Mouse (Mus musculus) cortical plate, adult 2 months (tissue): ENCODE measurements around the gene Osr1. TPM values are rescaled to one million over a fixed set of nuclear protein-coding genes. Genes with fewer than 3 reads are reported as not detected.

Source experiments
- H3K27ac ChIP-seq: fragments of 200-500 bp; 2 replicates; pipeline ENCODE4 v1.5.1; 2012; ENCODE audit warnings: low read length, control low read depth, inconsistent platforms; ENCODE audit not compliant: insufficient read depth
- H3K4me1 ChIP-seq: fragments of 200-500 bp; 2 replicates; pipeline ENCODE4 v1.6.1; 2011; ENCODE audit warnings: low read length; ENCODE audit not compliant: control insufficient read depth, insufficient read depth
- H3K4me3 ChIP-seq: fragments of 200-500 bp; 2 replicates; pipeline ENCODE4 v1.5.1; 2011; ENCODE audit warnings: mild to moderate bottlenecking, low read length, control low read depth; ENCODE audit not compliant: insufficient read depth
- CTCF ChIP-seq: fragments of 200-500 bp; IDR thresholded peaks from 2 replicates; pipeline ENCODE4 v1.5.1; 2011; ENCODE audit warnings: mild to moderate bottlenecking, control low read depth, low read length; ENCODE audit not compliant: insufficient read depth; ENCODE audit errors: extremely low read depth
- POLR2A ChIP-seq: fragments of 200-500 bp; IDR thresholded peaks from 2 replicates; pipeline ENCODE4 v1.6.1; 2011; ENCODE audit warnings: mild to moderate bottlenecking, low read length, control low read depth; ENCODE audit not compliant: insufficient read depth; ENCODE audit errors: extremely low read depth
- polyA plus RNA-seq: library from polyadenylated mRNA; depleted of rRNA; stranded (reverse); fragments of >200 nt; gene quantifications from 2 replicates; pipeline ENCODE4 v1.2.3, GENCODE M21; 2012; rRNA removed

Osr1 gene
- 3.9 and 4.3 TPM in 2 replicates for polyA plus RNA-seq

DNA sequence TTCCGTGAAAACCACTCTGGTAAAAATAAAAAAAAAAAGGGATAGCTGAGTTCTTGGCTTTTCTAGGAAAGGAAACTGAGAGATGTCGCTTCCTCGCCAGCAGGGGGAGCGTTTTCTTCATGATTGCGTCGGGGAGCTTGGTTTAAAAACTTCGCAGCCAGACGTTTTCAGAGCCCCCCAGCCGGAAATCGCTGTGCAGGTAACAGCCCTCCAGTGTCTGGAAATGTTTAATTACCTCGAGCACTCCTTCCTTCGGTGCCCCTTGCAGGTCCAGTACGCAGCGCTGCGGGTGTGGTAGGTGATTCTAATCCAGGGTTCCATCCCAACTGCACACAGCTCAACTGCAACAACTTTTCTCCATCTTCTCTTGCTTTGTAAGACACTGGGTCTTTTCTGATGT is at the start of gene Osr1:
Osr1 (plus strand) TSS at position 146 of the 400 bp plus-strand sequence.
- Histone ChIP-seq H3K4me1 (peaks cover 3% of the 10 kb centered on the region; the same call in 1 of the 2 replicates), H3K4me3 (peak within 1 kb of the TSS; percentile 35), H3K27ac (no peak within 1 kb of the TSS)
- no peak for TF ChIP-seq POLR2A
- TF ChIP-seq CTCF: peak; percentile 58

DNA sequence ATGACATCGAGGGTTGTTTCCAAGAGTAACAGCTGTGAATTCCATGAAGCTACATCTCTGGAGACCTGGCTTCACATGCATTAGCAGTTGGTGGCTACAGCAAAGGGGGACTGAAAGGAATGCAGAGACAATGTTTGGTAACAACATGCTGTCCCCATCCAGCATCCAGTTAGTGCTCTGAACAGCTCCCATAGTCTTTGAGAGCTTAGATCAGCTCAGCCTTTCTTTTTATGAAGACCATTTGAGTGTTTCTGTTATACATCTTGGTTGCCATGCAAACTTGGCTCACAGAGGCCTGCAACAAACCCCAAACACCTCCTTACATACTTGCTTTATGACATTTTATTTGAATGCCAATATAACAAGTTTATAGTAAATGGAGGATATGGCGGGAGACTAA is 19.6 kb upstream of the Osr1 start:
- TF ChIP-seq POLR2A: no peak
- no peak for TF ChIP-seq CTCF
- H3K4me1 ChIP-seq: no peaks in the 10 kb centered on the region

DNA sequence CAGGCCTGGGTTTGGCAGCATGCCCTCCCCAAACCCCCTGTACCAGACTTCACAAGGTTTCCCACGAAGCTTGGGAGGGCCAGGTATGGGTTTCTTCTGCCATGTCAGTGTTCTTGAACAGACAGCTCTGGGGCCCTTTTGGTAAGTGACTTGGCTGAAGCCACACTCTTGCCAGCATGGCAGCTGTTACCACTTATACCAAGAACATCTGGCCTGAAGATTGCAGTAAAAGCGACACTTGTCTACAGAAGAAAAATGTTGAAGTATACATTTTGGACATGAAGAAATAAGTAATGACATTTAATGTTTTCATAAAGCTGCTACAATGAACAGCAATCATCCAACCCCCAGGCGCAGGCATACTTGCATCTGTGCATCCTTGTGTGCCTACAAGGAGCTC is 5.0 kb upstream of the Osr1 start:
- Histone ChIP-seq H3K4me3 (no peak overlapping the region), H3K27ac (no peak overlapping the region), H3K4me1 (peaks cover under 1% of the 10 kb centered on the region; the same call in 1 of the 2 replicates)
- TF ChIP-seq POLR2A (no peak), CTCF (no peak)

More for the DNA sequence above, 19.6 kb upstream of the Osr1 start:
- Histone ChIP-seq H3K27ac (no peak overlapping the region), H3K4me3 (no peak overlapping the region)

DNA sequence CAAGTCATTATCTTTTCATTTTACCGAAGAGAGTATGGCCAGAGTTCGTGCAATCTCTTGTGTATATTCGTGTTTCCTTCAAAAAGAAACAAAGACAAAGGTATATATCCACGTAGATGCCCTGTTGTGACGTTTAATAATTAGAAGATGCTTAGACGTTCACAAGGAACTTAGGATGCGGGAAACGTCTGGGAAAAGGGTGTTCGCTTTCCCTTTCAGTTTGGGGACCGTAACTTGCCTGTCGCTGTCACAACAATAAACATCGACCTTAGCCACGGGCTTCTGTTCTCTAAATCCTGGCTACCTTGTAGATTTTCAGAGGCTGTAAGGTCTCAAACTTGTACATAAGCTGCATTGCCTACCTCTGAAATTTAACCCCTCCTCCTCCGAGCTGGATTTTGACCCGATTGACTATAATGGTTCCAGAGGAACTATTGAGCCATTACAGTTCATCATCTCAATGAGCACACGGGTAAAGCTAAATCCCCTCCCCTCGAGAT is 630 bp downstream of the Osr1 start:
- TF ChIP-seq POLR2A (no peak), CTCF (no peak)
- H3K4me1 ChIP-seq: peaks cover 3% of the 10 kb centered on the region; the same call in 1 of the 2 replicates
- no peak overlapping the region for H3K27ac ChIP-seq
- peak overlapping the region; percentile 19 for H3K4me3 ChIP-seq

DNA sequence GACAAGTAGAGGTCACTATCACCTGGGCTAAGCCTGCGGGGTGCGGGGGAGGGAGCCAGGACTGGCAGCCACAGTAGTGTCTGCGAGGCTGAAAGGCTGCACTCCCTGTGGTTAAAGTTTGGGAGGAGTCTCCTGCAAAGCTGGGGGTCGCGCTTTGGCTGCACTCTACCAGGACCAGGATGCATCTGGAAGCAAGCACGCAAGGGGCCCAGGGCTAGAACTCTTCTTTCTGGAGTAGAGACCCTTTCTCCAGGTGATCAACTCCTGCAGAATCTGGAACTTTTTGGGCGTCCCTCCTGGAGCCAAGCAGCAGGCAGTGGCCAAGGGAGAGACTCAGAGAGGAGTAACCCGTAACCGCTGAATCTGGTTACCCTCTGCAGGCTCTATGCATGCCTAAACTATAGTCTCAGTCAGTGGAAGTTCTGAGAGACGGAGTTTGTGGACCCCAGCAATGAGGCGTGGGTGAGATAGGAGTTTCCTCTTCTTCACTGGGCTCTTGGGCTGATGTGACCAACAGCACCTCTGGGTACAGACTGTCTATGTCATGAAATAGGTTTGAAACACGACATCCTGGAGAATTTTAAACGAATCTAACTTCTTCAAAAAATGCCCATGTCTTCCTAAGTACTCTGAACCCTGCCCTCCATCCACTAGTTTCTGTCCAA is 1.5 kb downstream of the Osr1 start:
- H3K4me1 ChIP-seq: peaks cover 3% of the 10 kb centered on the region; the same call in 1 of the 2 replicates
- no peak overlapping the region for H3K27ac ChIP-seq
- TF ChIP-seq POLR2A: no peak
- no peak for TF ChIP-seq CTCF
- H3K4me3 ChIP-seq: no peak overlapping the region

DNA sequence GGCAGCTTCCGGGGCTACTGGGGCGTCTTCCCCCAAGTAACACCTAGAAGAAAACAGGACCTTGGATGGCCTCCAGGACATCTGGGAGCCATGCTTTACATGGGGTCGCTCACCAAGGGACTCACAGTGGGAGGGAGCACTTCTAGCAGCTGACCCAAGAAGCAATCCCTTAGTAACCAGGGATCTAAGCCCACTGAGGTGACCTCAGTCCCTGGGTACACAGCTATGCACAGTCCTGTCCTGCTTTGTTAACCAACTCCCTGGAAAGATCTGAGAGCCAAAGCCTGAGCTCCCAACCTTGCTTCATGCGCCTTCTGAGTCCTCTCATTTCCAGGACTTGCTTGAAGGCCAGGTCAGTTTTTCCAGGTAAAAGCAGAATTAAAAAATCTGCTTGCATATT is 2.1 kb downstream of the Osr1 start:
- H3K4me1 ChIP-seq: peaks cover 3% of the 10 kb centered on the region; the same call in 1 of the 2 replicates
- TF ChIP-seq POLR2A (no peak), CTCF (no peak)
- H3K4me3 ChIP-seq: no peak overlapping the region
- H3K27ac ChIP-seq: no peak overlapping the region

DNA sequence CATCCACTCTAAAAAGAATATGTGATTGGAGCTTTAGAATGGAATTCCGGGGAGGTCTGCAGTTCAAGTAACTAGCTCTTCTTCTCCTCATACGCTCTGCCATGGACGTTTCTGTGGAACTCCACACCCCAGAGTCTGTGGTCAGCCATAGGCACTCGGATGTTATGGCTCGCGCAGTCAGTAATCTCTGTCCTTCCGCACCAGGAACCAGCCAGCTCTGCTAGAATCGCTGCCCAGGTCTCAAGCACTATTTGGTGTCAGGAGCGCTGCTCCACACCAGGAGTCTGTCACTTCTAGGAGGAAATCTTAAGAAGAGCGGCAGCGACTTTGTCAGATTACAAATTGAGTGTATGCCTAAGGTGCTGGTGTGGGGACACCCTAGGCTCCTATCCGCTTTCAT is 3.8 kb downstream of the Osr1 start:
- H3K4me3 ChIP-seq: no peak overlapping the region
- no peak for TF ChIP-seq POLR2A
- H3K4me1 ChIP-seq: peaks cover 3% of the 10 kb centered on the region; the same call in 1 of the 2 replicates
- no peak overlapping the region for H3K27ac ChIP-seq

DNA sequence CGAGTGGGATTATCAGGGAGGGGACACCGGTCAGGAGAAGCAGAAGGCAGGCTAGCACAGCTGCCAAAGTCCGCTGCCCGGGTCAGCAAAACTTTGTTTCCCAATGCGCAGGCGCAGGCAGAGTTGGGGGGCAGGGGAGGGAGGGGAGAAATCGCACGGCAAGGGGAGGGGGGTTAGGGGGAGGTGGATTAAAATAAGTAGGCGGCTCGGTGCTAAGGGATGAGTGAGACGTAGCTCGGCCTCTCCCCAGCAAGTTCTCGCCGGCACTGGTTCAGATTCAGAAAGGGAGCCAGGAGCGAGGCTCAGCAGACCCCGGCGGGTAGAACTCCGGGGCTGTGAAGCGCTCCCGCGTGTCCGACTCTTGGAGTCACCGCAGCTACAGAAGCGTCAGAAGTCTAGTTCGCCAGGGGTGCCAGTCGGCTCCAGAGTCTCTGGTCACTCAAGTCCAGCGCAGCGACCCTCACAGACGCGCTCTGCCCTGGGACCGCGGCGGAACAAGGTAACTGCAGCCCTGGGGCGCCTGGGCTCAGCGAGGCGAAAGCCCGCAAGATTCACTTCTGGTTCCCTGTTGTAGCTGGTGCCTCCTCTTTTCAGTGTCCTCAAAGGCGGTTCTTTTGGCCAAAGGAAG is 4.4 kb downstream of the Osr1 start:
- Histone ChIP-seq H3K27ac (no peak overlapping the region), H3K4me3 (no peak overlapping the region), H3K4me1 (peaks cover 3% of the 10 kb centered on the region; the same call in 1 of the 2 replicates)
- TF ChIP-seq POLR2A (no peak), CTCF (no peak)

DNA sequence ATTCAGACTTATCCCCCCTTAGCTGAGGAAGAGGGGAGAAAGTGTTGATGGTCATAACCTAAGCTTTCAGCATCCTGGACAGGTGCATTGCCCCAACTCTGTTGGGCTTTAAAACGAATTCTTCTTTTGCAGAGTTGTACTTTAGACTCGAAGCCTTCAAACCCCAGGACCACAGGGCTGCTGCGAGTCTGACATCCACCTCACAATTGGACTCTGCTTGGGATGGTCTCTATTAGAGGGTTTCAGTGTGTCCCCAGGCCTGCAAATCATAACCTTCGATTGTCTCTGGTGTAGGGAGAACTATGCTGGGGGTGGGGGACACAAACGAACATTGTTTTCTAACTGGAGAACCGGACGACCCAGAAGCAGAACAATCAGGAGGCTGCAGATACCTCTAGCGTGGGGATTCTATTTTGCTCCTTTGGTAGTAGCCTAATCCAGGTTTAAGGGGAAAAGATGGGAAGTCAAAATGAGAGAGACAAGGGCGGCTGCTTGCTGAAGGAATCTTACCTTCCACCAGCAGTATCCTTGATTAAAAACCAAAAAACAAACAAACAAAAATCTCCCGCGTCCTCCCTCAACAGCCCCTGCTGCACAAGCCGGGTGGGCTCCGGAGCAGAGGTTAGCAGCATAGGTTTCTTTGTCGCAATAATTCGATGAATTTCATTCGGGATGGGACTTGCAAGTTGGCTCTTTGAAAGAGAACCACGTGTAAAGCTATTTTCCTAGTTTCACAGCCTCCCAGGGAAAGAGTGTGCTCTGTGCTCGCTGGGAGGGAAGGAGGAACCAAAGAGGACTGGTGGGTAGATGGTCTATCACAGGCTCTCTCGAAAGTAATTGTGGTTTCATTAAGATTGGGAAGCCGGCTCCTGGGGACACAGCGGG is 5.5 kb downstream of the Osr1 start:
- H3K4me1 ChIP-seq: peaks cover 1% of the 10 kb centered on the region; the same call in 1 of the 2 replicates
- no peak for TF ChIP-seq CTCF
- no peak for TF ChIP-seq POLR2A
- no peak overlapping the region for H3K27ac ChIP-seq
- H3K4me3 ChIP-seq: no peak overlapping the region
